Mouse (Mus musculus): Measurements from ENCODE around the gene Ankrd44.

DNA sequence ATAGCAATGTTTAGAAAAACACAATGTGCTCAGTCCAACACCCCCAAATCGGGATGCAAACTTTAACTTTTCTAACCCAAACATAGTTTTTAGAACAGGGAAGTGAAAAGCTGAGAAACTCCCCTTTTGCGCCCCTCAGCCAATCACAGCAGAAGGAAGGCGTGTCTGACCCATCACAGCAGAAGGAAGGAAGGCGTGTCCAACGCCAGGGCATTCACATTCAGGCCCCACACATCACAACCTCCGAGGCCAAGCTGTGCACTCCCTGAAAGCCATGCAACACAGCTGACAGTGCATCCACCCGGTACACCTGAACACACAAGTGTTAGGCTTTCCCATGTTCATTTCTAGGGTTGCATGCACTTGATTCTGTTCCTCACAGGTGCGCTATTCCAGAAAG lies 150.1 kb downstream of the Ankrd44 start:
- TF ChIP-seq CHD2 (IDR thresholded peaks at IDR 0.05; ENCODE audit: low read depth, low read length) (no peak), ZNF384 (IDR thresholded peaks at IDR 0.05; ENCODE audit: low read depth, low read length) (no peak), HCFC1 (IDR thresholded peaks at IDR 0.05; ENCODE audit: borderline replicate concordance, insufficient read depth, low read length) (no peak)

Data from ES-E14 (cell line).